Mouse (Mus musculus) cerebellum, postnatal 14 days (tissue): ENCODE measurements around the gene Plekha5.

Experiments used
- DNase-seq, 2 experiments: peaks; one replicate each; pipeline ENCODE4 v3.0.0; 2021; ENCODE audit warnings: mixed read lengths in 2 of 2

Gene Plekha5

GRCm38 (mm10) chr6:140620531-140621349, 196.9 kb downstream of the Plekha5 start:
- DNase-seq: no peak

GRCm38 (mm10) chr6:140621622-140622021, 197.8 kb downstream of the Plekha5 start:
- no peak for DNase-seq

- peak in 1 of 2 experiments; percentile 30 for DNase-seq
These were observed 198.8 kb downstream of the Plekha5 start, which contains the start of gene Aebp2 for GRCm38 (mm10) chr6:140622391-140623225. Aebp2 (plus strand) TSS chr6:140622663.

GRCm38 (mm10) chr6:140623226-140624095, 199.6 kb downstream of the Plekha5 start:
- peak; percentile 95 to 96 for DNase-seq

GRCm38 (mm10) chr6:140624096-140625051, 200.5 kb downstream of the Plekha5 start:
- peak; percentile 57 to 60 for DNase-seq

- DNase-seq: no peak
These were observed 205.5 kb downstream of the Plekha5 start for GRCm38 (mm10) chr6:140629176-140629859.

- DNase-seq: no peak
These were observed 206.5 kb downstream of the Plekha5 start for GRCm38 (mm10) chr6:140630306-140630705.

GRCm38 (mm10) chr6:140633616-140634015, 209.8 kb downstream of the Plekha5 start:
- peak; percentile 55 to 70 for DNase-seq

GRCm38 (mm10) chr6:140636290-140636689, 212.4 kb downstream of the Plekha5 start:
- no peak for DNase-seq

GRCm38 (mm10) chr6:140642010-140642409, 218.2 kb downstream of the Plekha5 start:
- no peak for DNase-seq

- no peak for DNase-seq
These were observed 218.8 kb downstream of the Plekha5 start for GRCm38 (mm10) chr6:140642655-140643054.

GRCm38 (mm10) chr6:140645931-140646330, 222.1 kb downstream of the Plekha5 start:
- no peak for DNase-seq
